Comparison of ENCODE assay signal across 9 mouse cellular contexts in genomic region chr17:51811911-51812260, GRCm38 (mm10). TPM values are rescaled to one million over a fixed set of nuclear protein-coding genes. Genes with fewer than 3 reads are reported as not detected.
DNase-seq lines count a peak whose midpoint lies in the region; ATAC-seq lines count a peak whose summit lies in the region.
"Had no signal": no experiment of that assay in that cellular context is flagged by ENCODE, and none has a peak within 500 bp of the region (broad histone marks: within the 10 kb centered on the region; RNA-seq: fewer than 3 reads in every experiment).

No protein-coding gene starts in this region.

- no peaks in the 10 kb centered on the region for H3K9me3 ChIP-seq in limb, embryonic 12.5 days

- H3K4me2 ChIP-seq in limb, embryonic 12.5 days = peak overlapping the region; percentile 84

- 0% methylated on average over 11 of the region's 11 CpGs for WGBS in limb, embryonic 12.5 days

- H3K27me3 ChIP-seq in limb, embryonic 12.5 days = peaks cover 12% of the 10 kb centered on the region
- H3K27me3 ChIP-seq: CH12.LX had no signal

- H3K27ac ChIP-seq in limb, embryonic 12.5 days = no peak overlapping the region

- peak overlapping the region; percentile 86; the same call in 1 of the 2 replicates for H3K9ac ChIP-seq in limb, embryonic 12.5 days (replicated peaks)

- no peak for ATAC-seq in limb, embryonic 12.5 days (ENCODE audit: insufficient number of reproducible peaks, insufficient read depth, low FRiP score, low TSS enrichment, low read depth)

- H3K36me3 ChIP-seq in limb, embryonic 12.5 days = no peaks in the 10 kb centered on the region

- 0 out of 2 replicates have a peak, but pooled peaks cover 3% of the 10 kb centered on the region for H3K4me1 ChIP-seq in limb, embryonic 12.5 days (replicated peaks)

- H3K4me3 ChIP-seq in limb, embryonic 12.5 days (replicated peaks) = peak overlapping the region; percentile 89

- DNase-seq in embryo, embryonic 10 days (ENCODE audit: low spot score) = peak; percentile 25
- no peak for DNase-seq in embryo, embryonic 11 days
- peak; percentile 48 for DNase-seq in thymus, postnatal 4 days
- no peak for DNase-seq in thymus, postnatal 0 days (ENCODE audit: low spot score)
- DNase-seq in retina, postnatal 1 day = peak; percentile 57
- DNase-seq in urinary bladder, postnatal 14 days (ENCODE audit: low spot score) = no peak
- no peak for DNase-seq in c-Kit-positive CD71-positive TER-119-positive erythroid progenitor cells, embryonic 14.5 days (ENCODE audit: low spot score)

RNA-seq across cellular contexts. Expression of gene Satb1, which starts 21.2 kb away (rescaled TPM):
- polyA plus RNA-seq in thymus, postnatal 0 days (2015; fragmentation: Nextera tagmentation; extraction: Ambion mirVana) = 728 and 901 TPM in 2 replicates
- polyA plus RNA-seq in limb, embryonic 12.5 days (2016; fragmentation: Nextera tagmentation; extraction: Ambion mirVana) = 18.2 and 19.5 TPM in 2 replicates

Comparison
In these comparisons a context has a peak if more than half of its experiments do, and no peak if none do; other contexts are left out.
1. DNase-seq: peak in embryo, embryonic 10 days (single experiment), thymus, postnatal 4 days (single experiment) and retina, postnatal 1 day (single experiment); none in embryo, embryonic 11 days (single experiment), thymus, postnatal 0 days (single experiment), urinary bladder, postnatal 14 days (single experiment) and c-Kit-positive CD71-positive TER-119-positive erythroid progenitor cells, embryonic 14.5 days (single experiment).
2. RNA of gene Satb1, which starts 21.2 kb away (polyA plus RNA-seq): 728 to 901 TPM in thymus, postnatal 0 days; 18.2 to 19.5 TPM in limb, embryonic 12.5 days; every median in the first group is over 10 times any median in the second.